Mouse (Mus musculus) bone marrow, adult 2 months (tissue): ENCODE measurements around the gene Pde4d.

Experiments
- CTCF ChIP-seq: fragments of 200-500 bp; IDR thresholded peaks from 2 replicates; pipeline ENCODE4 v1.5.1; 2011; ENCODE audit warnings: low read length, control low read depth; ENCODE audit not compliant: control insufficient read depth, insufficient read depth
- POLR2A ChIP-seq: fragments of 200-500 bp; IDR thresholded peaks from 2 replicates; pipeline ENCODE4 v1.6.1; 2011; ENCODE audit warnings: low read depth, mild to moderate bottlenecking, control low read depth, low read length, borderline replicate concordance; ENCODE audit not compliant: control insufficient read depth

GRCm38 (mm10) chr13:109884812-109885211, 1435.1 kb downstream of the Pde4d start:
- TF ChIP-seq POLR2A: no peak
- no peak for TF ChIP-seq CTCF
